Mouse (Mus musculus) CH12.LX (cell line): ENCODE data around the gene Cuta. TPM values are rescaled to one million over a fixed set of nuclear protein-coding genes. Genes with fewer than 3 reads are reported as not detected.

Experiments
- DNase-seq: peaks from one replicate; pipeline ENCODE4 v3.0.0-alpha.2; 2013; ENCODE audit errors: extremely low read depth
- H3K27ac ChIP-seq: 2 replicates; pipeline ENCODE4 v1.5.1; 2012; ENCODE audit warnings: low read depth, mild to moderate bottlenecking, control low read depth, moderate library complexity; ENCODE audit not compliant: insufficient read depth
- H3K27me3 ChIP-seq: replicated peaks from 2 replicates; pipeline ENCODE3; 2012; ENCODE audit warnings: inconsistent platforms
- H3K36me3 ChIP-seq, 2 experiments: replicated peaks in 1 of 2; 2 replicates each; pipeline versions ENCODE3 to v1.6.1; 2012; ENCODE audit warnings: inconsistent platforms in 1 of 2, low read length in 1 of 2, mild to moderate bottlenecking in 1 of 2, mixed read lengths in 1 of 2, moderate library complexity in 1 of 2; ENCODE audit not compliant: control insufficient read depth in 1 of 2, insufficient read depth in 1 of 2
- H3K4me1 ChIP-seq, 2 experiments: 2 replicates each; pipeline ENCODE4 v1.6.1; 2012; ENCODE audit warnings: inconsistent platforms in 1 of 2, moderate library complexity in 1 of 2; ENCODE audit not compliant: insufficient read depth in 2 of 2, control insufficient read depth in 1 of 2
- H3K4me2 ChIP-seq: 2 replicates; pipeline ENCODE4 v1.6.1; 2012; ENCODE audit warnings: low read depth, mild to moderate bottlenecking, control low read depth; ENCODE audit not compliant: poor library complexity, insufficient read depth, severe bottlenecking
- H3K4me3 ChIP-seq, 3 experiments: fragments of 150-350 bp in 1 of 3; sonication (generic) in 1 of 3; replicated peaks in 1 of 3; 2 replicates each; pipeline versions ENCODE3 to v1.5.1; 2011 to 2012; ENCODE audit warnings: low read depth in 2 of 3, low read length in 2 of 3, mild to moderate bottlenecking in 2 of 3, moderate library complexity in 2 of 3, control low read depth in 1 of 3, improper control_type of control experiment in 1 of 3, inconsistent platforms in 1 of 3, mixed read lengths in 1 of 3; ENCODE audit not compliant: poor library complexity in 1 of 3
- H3K79me2 ChIP-seq: replicated peaks from 2 replicates; pipeline ENCODE4 v1.6.1; 2012; ENCODE audit warnings: mild to moderate bottlenecking, moderate library complexity; ENCODE audit not compliant: control insufficient read depth, poor library complexity, insufficient read depth, severe bottlenecking; ENCODE audit errors: extremely low read depth
- H3K9ac ChIP-seq: 2 replicates; pipeline ENCODE4 v1.6.1; 2012; ENCODE audit warnings: low read depth, mild to moderate bottlenecking, control low read depth, moderate library complexity; ENCODE audit not compliant: insufficient read depth
- H3K9me3 ChIP-seq: replicated peaks from 2 replicates; pipeline ENCODE3; 2012; ENCODE audit warnings: low read length, inconsistent platforms, mixed read lengths
- BHLHE40 ChIP-seq: IDR thresholded peaks from 2 replicates; pipeline ENCODE4 v1.6.1; 2011; ENCODE audit warnings: mild to moderate bottlenecking, low read depth, low read length, improper control_type of control experiment
- CHD1 ChIP-seq: IDR thresholded peaks from 2 replicates; pipeline ENCODE4 v1.6.1; 2012; ENCODE audit warnings: low read depth, low read length, improper control_type of control experiment, inconsistent platforms
- E2F4 ChIP-seq: IDR thresholded peaks from 2 replicates; pipeline ENCODE4 v1.6.1; 2011; ENCODE audit warnings: low read depth, low read length, improper control_type of control experiment; ENCODE audit not compliant: insufficient replicate concordance
- EP300 ChIP-seq: IDR thresholded peaks from 2 replicates; pipeline ENCODE4 v1.6.1; 2011; ENCODE audit warnings: low read length, improper control_type of control experiment
- ETS1 ChIP-seq: conservative IDR thresholded peaks from 2 replicates; pipeline ENCODE4 v1.6.1; 2012; ENCODE audit warnings: low read depth, mild to moderate bottlenecking, inconsistent platforms, low read length, improper control_type of control experiment, moderate library complexity
- HCFC1 ChIP-seq: IDR thresholded peaks from 2 replicates; pipeline ENCODE4 v1.6.1; 2012; ENCODE audit warnings: low read depth, mild to moderate bottlenecking, inconsistent platforms, low read length, improper control_type of control experiment
- JUN ChIP-seq: IDR thresholded peaks from 2 replicates; pipeline ENCODE4 v1.6.1; 2011; ENCODE audit warnings: low read depth, mild to moderate bottlenecking, low read length, improper control_type of control experiment, moderate library complexity; ENCODE audit not compliant: insufficient read depth
- JUND ChIP-seq: conservative IDR thresholded peaks from 2 replicates; pipeline ENCODE4 v1.6.1; 2011; ENCODE audit warnings: low read depth, low read length, improper control_type of control experiment
- KAT2A ChIP-seq: IDR thresholded peaks from 2 replicates; pipeline ENCODE4 v1.6.1; 2012; ENCODE audit warnings: low read length, improper control_type of control experiment, inconsistent platforms; ENCODE audit not compliant: insufficient replicate concordance
- MAFK ChIP-seq: IDR thresholded peaks from 2 replicates; pipeline ENCODE4 v1.6.1; 2011; ENCODE audit warnings: low read length, improper control_type of control experiment; ENCODE audit not compliant: insufficient replicate concordance
- MAX ChIP-seq: IDR thresholded peaks from 2 replicates; pipeline ENCODE4 v1.6.1; 2011; ENCODE audit warnings: low read length, improper control_type of control experiment
- MAZ ChIP-seq: IDR thresholded peaks from 2 replicates; pipeline ENCODE4 v1.6.1; 2012; ENCODE audit warnings: low read depth, mild to moderate bottlenecking, inconsistent platforms, low read length, improper control_type of control experiment, moderate library complexity
- MEF2A ChIP-seq: IDR thresholded peaks from 2 replicates; pipeline ENCODE4 v1.6.1; 2014; ENCODE audit warnings: low read depth, mild to moderate bottlenecking, inconsistent platforms, low read length, improper control_type of control experiment, borderline replicate concordance
- MXI1 ChIP-seq: IDR thresholded peaks from 2 replicates; pipeline ENCODE4 v1.6.1; 2011; ENCODE audit warnings: mild to moderate bottlenecking, low read depth, low read length, improper control_type of control experiment
- MYC ChIP-seq: IDR thresholded peaks from 2 replicates; pipeline ENCODE4 v1.6.1; 2011; ENCODE audit warnings: low read depth, mild to moderate bottlenecking, improper control_type of control experiment, low read length
- NELFE ChIP-seq: IDR thresholded peaks from 2 replicates; pipeline ENCODE4 v1.6.1; 2011; ENCODE audit warnings: low read depth, low read length, improper control_type of control experiment
- NRF1 ChIP-seq: IDR thresholded peaks from 2 replicates; pipeline ENCODE4 v1.6.1; 2014; ENCODE audit warnings: low read depth, mild to moderate bottlenecking, inconsistent platforms, low read length, improper control_type of control experiment, moderate library complexity
- PAX5 ChIP-seq: IDR thresholded peaks from 2 replicates; pipeline ENCODE4 v1.6.1; 2012; ENCODE audit warnings: low read length, inconsistent platforms, mixed read lengths
- POLR2A ChIP-seq: IDR thresholded peaks from 2 replicates; pipeline ENCODE4 v1.6.1; 2011; ENCODE audit warnings: low read depth, mild to moderate bottlenecking, improper control_type of control experiment, low read length
- POLR2AphosphoS2 ChIP-seq: IDR thresholded peaks from 2 replicates; pipeline ENCODE4 v1.6.1; 2011; ENCODE audit warnings: low read depth, low read length, improper control_type of control experiment
- RAD21 ChIP-seq: IDR thresholded peaks from 2 replicates; pipeline ENCODE4 v1.6.1; 2011; ENCODE audit warnings: low read depth, mild to moderate bottlenecking, low read length, improper control_type of control experiment, moderate library complexity
- RCOR1 ChIP-seq: conservative IDR thresholded peaks from 2 replicates; pipeline ENCODE4 v1.6.1; 2012; ENCODE audit warnings: low read depth, mild to moderate bottlenecking, inconsistent platforms, low read length, improper control_type of control experiment
- SIN3A ChIP-seq: IDR thresholded peaks from 2 replicates; pipeline ENCODE4 v1.6.1; 2012; ENCODE audit warnings: low read length, improper control_type of control experiment, inconsistent platforms
- SMC3 ChIP-seq: IDR thresholded peaks from 2 replicates; pipeline ENCODE4 v1.6.1; 2011; ENCODE audit warnings: low read depth, low read length, improper control_type of control experiment
- TCF12 ChIP-seq: IDR thresholded peaks from 2 replicates; pipeline ENCODE4 v1.6.1; 2014; ENCODE audit warnings: low read depth, mild to moderate bottlenecking, inconsistent platforms, low read length, improper control_type of control experiment
- USF1 ChIP-seq: IDR thresholded peaks from 2 replicates; pipeline ENCODE4 v1.6.1; 2014; ENCODE audit warnings: low read depth, mild to moderate bottlenecking, inconsistent platforms, low read length, improper control_type of control experiment
- ZC3H11A ChIP-seq: IDR thresholded peaks from 2 replicates; pipeline ENCODE4 v1.6.1; 2012; ENCODE audit warnings: low read depth, mild to moderate bottlenecking, inconsistent platforms, low read length, improper control_type of control experiment
- ZKSCAN1 ChIP-seq: IDR thresholded peaks from 2 replicates; pipeline ENCODE4 v1.6.1; 2012; ENCODE audit warnings: low read depth, inconsistent platforms, low read length, improper control_type of control experiment, borderline replicate concordance
- ZMIZ1 ChIP-seq: IDR thresholded peaks from 2 replicates; pipeline ENCODE4 v1.6.1; 2012; ENCODE audit warnings: low read depth, mild to moderate bottlenecking, inconsistent platforms, low read length, improper control_type of control experiment
- ZNF384 ChIP-seq: IDR thresholded peaks from 2 replicates; pipeline ENCODE4 v1.6.1; 2012; ENCODE audit warnings: low read depth, low read length, improper control_type of control experiment, inconsistent platforms
- dilution Hi-C: fragments of 300-500 bp; cut with MboI; formaldehyde crosslinking; loops from 2 replicates; pipeline ENCODE4 v1.14.3; 2020; ENCODE audit warnings: low sequenced_read_pairs; ENCODE audit not compliant: extremely low pct_unique_long_range_greater_than_20kb, extremely low pct_ligation_motif_present
- in situ Hi-C: fragments of 300-500 bp; cut with MboI; formaldehyde crosslinking; loops from 3 replicates; pipeline ENCODE4 v1.14.3; 2019; ENCODE audit warnings: low sequenced_read_pairs, low pct_ligation_motif_present, low pct_unique_long_range_greater_than_20kb, mixed read lengths
- polyA plus RNA-seq: library from polyadenylated mRNA; unstranded; fragments of >175 nt; gene quantifications from 2 replicates; pipeline ENCODE4 v1.2.1, GENCODE M21; 2012; ENCODE audit warnings: low read depth; ENCODE audit not compliant: insufficient read length
- total RNA-seq, 2 experiments: library from RNA; depleted of rRNA; stranded (reverse); fragments of 300-350 nt in 1 of 2; fragments of >200 nt in 1 of 2; gene quantifications; 2 replicates each; pipeline ENCODE4 v1.2.3; 2012 to 2014

Cuta gene
- total and polyA plus RNA-seq, 3 experiments = 30.5 to 121 (median 34.6) TPM

DNA sequence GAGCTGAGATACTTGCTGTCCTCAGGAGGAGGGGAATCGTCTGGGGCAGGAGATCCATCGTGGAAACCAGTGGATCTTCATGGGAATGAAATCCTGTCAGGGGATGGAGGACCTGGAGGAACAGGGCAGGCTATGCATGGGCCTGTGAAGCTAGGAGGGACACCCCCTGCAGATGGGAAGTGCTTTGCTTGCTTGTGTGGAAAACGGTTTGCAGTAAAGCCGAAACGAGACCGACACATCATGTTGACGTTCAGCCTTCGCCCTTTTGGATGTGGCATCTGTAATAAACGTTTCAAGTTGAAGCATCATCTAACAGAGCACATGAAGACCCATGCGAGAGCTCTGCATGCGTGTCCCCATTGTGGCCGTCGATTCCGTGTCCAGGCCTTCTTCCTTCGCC, 35.2 kb upstream of the Cuta start:
- dilution Hi-C loops (no loop called here), in situ Hi-C loops (no loop called here)
- H3K4me3 ChIP-seq = no peak overlapping the region
- no peak overlapping the region for H3K27ac ChIP-seq
- no peak for TF ChIP-seq CHD1
- TF ChIP-seq MXI1 = no peak
- no peak for TF ChIP-seq NELFE
- no peak for TF ChIP-seq TCF12
- TF ChIP-seq EP300 = no peak
- no peak for TF ChIP-seq JUN
- peaks cover 21% of the 10 kb centered on the region for H3K79me2 ChIP-seq
- no peaks in the 10 kb centered on the region for H3K27me3 ChIP-seq
- H3K9ac ChIP-seq = 0 out of 2 replicates have a peak overlapping the region, but pooled peaks have one; percentile 81
- peaks cover 5% of the 10 kb centered on the region for H3K9me3 ChIP-seq
- H3K36me3 ChIP-seq = peaks cover 34 to 53% of the 10 kb centered on the region in 2 experiments
- no peak for DNase-seq
- H3K4me2 ChIP-seq = peak overlapping the region; percentile 26; the same call in 1 of the 2 replicates
- H3K4me1 ChIP-seq = peaks cover 22 to 58% of the 10 kb centered on the region in 2 experiments

DNA sequence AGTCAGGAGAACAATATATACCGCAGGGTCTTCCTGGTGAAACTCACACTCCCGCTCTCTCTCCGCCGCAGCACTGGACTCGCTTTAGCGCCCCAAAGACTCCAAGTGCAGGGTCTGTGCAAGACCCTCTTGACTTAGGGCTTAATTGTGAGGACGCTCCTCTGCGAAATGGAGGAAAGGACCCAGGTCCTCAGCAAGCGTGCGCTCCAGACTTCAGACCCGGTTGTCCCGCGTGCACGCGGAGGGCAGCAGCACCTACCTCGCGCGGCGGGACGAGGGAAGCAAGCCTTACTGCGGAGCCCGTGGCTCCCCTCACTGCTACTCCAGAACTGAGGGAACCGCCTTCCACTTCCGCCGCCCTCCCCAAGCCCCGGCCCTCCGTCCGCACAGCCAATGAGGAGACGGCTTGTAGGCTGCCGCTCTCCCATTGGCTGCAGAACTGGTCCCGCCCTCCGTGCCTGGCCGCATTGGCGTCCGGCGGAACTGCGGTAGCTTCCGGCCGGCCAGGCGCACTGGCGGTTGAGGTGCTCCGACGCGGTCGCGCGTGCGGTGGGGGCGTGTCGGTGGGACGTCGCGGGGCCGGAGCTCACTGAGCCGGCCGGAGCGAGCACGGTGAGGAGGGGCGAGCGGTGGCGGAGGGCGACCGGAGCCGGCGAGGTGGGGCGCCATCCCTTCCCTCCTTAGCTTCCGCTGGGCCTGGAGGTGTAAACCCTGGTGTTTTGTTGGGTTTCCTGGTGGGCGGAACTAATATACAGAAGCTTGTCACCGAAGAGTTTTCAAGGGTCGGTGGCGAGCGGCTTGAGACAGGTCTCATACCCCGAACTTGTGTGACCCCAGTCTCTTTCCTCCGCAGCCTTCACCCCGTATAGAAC, 33.6 kb upstream of the Cuta start, which contains the start of gene Zbtb9:
TSS of gene Zbtb9 (plus strand) at position 465 of the 872 bp plus-strand sequence.
- H3K79me2 ChIP-seq = peaks cover 21% of the 10 kb centered on the region
- H3K4me1 ChIP-seq = peaks cover 17 to 42% of the 10 kb centered on the region in 2 experiments
- H3K4me2 ChIP-seq = peak within 1 kb of the TSS; percentile 95
- in situ Hi-C loops = no loop called here
- DNase-seq = peak; percentile 94
- peak within 1 kb of the TSS; percentile 90 to 95 (median 92) for H3K4me3 ChIP-seq
- peak within 1 kb of the TSS; percentile 92 for H3K9ac ChIP-seq
- peaks cover 2% of the 10 kb centered on the region for H3K27me3 ChIP-seq
- peak within 1 kb of the TSS; percentile 36; the same call in 1 of the 2 replicates for H3K27ac ChIP-seq
- dilution Hi-C loops = no loop called here
- H3K9me3 ChIP-seq = peaks cover 2% of the 10 kb centered on the region
- H3K36me3 ChIP-seq = peaks cover 26 to 37% of the 10 kb centered on the region in 2 experiments
- TF ChIP-seq CHD1 (no peak), MAFK (no peak), MAX (peak; percentile 25; the same call in 1 of the 2 replicates), MAZ (peak; percentile 34; the same call in 1 of the 2 replicates), SIN3A (peak; percentile 58; the same call in 1 of the 2 replicates), RAD21 (no peak), USF1 (no peak), ZNF384 (no peak), NRF1 (peak; percentile 60), E2F4 (no peak), MYC (no peak), ZC3H11A (no peak), RCOR1 (no peak), HCFC1 (peak; percentile 82), ETS1 (no peak), ZMIZ1 (peak; percentile 91), BHLHE40 (peak; percentile 10; the same call in 1 of the 2 replicates), ZKSCAN1 (no peak), SMC3 (no peak), POLR2AphosphoS2 (peak; percentile 91; the same call in 1 of the 2 replicates), KAT2A (peak; percentile 65; the same call in 1 of the 2 replicates), PAX5 (no peak), JUND (no peak), TCF12 (peak; percentile 81; the same call in 1 of the 2 replicates), MEF2A (no peak; the same call in 1 of the 2 replicates), POLR2A (peak; percentile 98), MXI1 (peak; percentile 87)
